Comparison of ENCODE assay signal across 10 mouse cellular contexts in genomic region chr9:72889777-72890176, GRCm38 (mm10). TPM values are rescaled to one million over a fixed set of nuclear protein-coding genes. Genes with fewer than 3 reads are reported as not detected.
DNase-seq lines count a peak whose midpoint lies in the region; ATAC-seq lines count a peak whose summit lies in the region.
"Had no signal": no experiment of that assay in that cellular context is flagged by ENCODE, and none has a peak within 500 bp of the region (broad histone marks: within the 10 kb centered on the region; RNA-seq: fewer than 3 reads in every experiment).

No protein-coding gene starts in this region.

- H3K27me3 ChIP-seq in embryonic facial prominence, embryonic 12.5 days: no peaks in the 10 kb centered on the region
- H3K27me3 ChIP-seq: neural tube, embryonic 15.5 days had no signal

- H3K4me2 ChIP-seq in embryonic facial prominence, embryonic 12.5 days (replicated peaks): no peak overlapping the region
- H3K4me2 ChIP-seq: neural tube, embryonic 15.5 days had no signal

- no peaks in the 10 kb centered on the region; the same call in 1 of the 2 replicates for H3K4me1 ChIP-seq in embryonic facial prominence, embryonic 12.5 days
- H3K4me1 ChIP-seq: neural tube, embryonic 15.5 days had no signal

- 59% methylated on average over 1 of the region's 1 CpGs for WGBS in embryonic facial prominence, embryonic 12.5 days

- no peak overlapping the region for H3K4me3 ChIP-seq in embryonic facial prominence, embryonic 12.5 days
- H3K4me3 ChIP-seq: neural tube, embryonic 15.5 days had no signal

- ATAC-seq in embryonic facial prominence, embryonic 12.5 days (ENCODE audit: insufficient number of reproducible peaks, insufficient read depth, low FRiP score, low TSS enrichment): no peak

- no peaks in the 10 kb centered on the region for H3K9me3 ChIP-seq in embryonic facial prominence, embryonic 12.5 days
- H3K9me3 ChIP-seq: neural tube, embryonic 15.5 days had no signal

- H3K36me3 ChIP-seq in embryonic facial prominence, embryonic 12.5 days: peaks cover 12% of the 10 kb centered on the region; the same call in 1 of the 2 replicates
- H3K36me3 ChIP-seq: neural tube, embryonic 15.5 days had no signal

- 0 out of 2 replicates have a peak overlapping the region, but pooled peaks have one; percentile 50 for H3K27ac ChIP-seq in embryonic facial prominence, embryonic 12.5 days
- H3K27ac ChIP-seq: neural tube, embryonic 15.5 days had no signal

- H3K9ac ChIP-seq in embryonic facial prominence, embryonic 12.5 days: no peak overlapping the region
- H3K9ac ChIP-seq: neural tube, embryonic 15.5 days had no signal

- DNase-seq in embryo, embryonic 10.5 days (ENCODE audit: low spot score): peak; percentile 62
- DNase-seq in embryo, embryonic 9.5 days (ENCODE audit: extremely low spot score): no peak
- peak; percentile 42 to 60 for DNase-seq in left cerebral cortex, postnatal 14 days (ENCODE audit: low spot score in 2 of 2)
- no peak for DNase-seq in left cerebral cortex, adult 8-10 months (ENCODE audit: low spot score in 2 of 2)
- peak; percentile 14 for DNase-seq in CD4-positive helper T cell, adult 2 months (ENCODE audit: low read depth, low spot score)
- no peak for DNase-seq in urinary bladder, postnatal 14 days (ENCODE audit: low spot score)
- DNase-seq in adrenal gland, adult 2 months: no peak
- DNase-seq: lung, postnatal 4 days had no signal

- intact Hi-C loops in left cerebral cortex, postnatal 14 days (cut with DNase I): no loop called here

RNA-seq across cellular contexts. Expression of gene Pygo1, which starts 35.7 kb away (rescaled TPM):
- 10 to 100 TPM; 12.0 to 13.0 TPM for total RNA-seq in left cerebral cortex, postnatal 14 days (2021)
- 10 to 100 TPM; 16.5 to 19.2 (median 17.9) TPM for total RNA-seq in left cerebral cortex, adult 8-10 months (2022)
- 11.7 TPM in 2 replicates for polyA plus RNA-seq in embryonic facial prominence, embryonic 12.5 days (2016; fragmentation: Nextera tagmentation; extraction: Ambion mirVana)
- 1 to 10 TPM; 2.8 to 5.1 TPM for total RNA-seq in adrenal gland, adult 2 months (2021)
- polyA plus RNA-seq in adrenal gland, adult 2 months (2012; rRNA removed): 0.53 and 0.77 TPM in 2 replicates

Comparison
In these comparisons a context has a peak if more than half of its experiments do, and no peak if none do; other contexts are left out.
1. DNase-seq: peak in embryo, embryonic 10.5 days (single experiment), left cerebral cortex, postnatal 14 days (2 of 2) and CD4-positive helper T cell, adult 2 months (single experiment); none in embryo, embryonic 9.5 days (single experiment), left cerebral cortex, adult 8-10 months (0 of 2), urinary bladder, postnatal 14 days (single experiment) and adrenal gland, adult 2 months (single experiment).